Mouse (Mus musculus) kidney, postnatal 4 days (tissue): ENCODE measurements around the gene Rhobtb1.

Experiments
- DNase-seq, 2 experiments: peaks; one replicate each; pipeline ENCODE4 v3.0.0; 2021; ENCODE audit warnings: mixed read lengths in 2 of 2

Rhobtb1 gene

DNA sequence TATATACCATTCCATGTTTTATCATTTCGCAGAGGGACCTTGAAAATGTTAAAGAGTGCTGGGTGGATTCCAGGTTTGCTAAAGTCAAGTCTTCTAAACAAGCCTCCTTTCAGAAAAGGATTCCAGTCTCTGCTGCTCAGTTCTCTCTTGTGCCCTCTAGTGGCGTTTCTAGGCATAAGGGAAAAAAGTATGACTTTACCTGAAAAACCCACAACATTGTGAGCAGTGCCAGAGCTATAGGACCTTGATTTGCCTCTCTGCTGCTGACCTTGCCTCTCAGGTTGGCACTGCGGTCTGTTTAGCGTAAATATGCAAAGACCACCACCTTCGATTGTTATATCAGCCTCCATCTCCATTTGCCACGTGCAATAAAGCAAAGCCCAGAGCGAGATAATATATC is 13.9 kb downstream of the Rhobtb1 start:
- peak in 1 of 2 experiments; percentile 40 for DNase-seq

- DNase-seq, result no peak
These were observed 14.6 kb downstream of the Rhobtb1 start for GRCm38 (mm10) chr10:69165847-69166246.

- DNase-seq, result peak in 1 of 2 experiments; percentile 30
These were observed 15.3 kb downstream of the Rhobtb1 start for GRCm38 (mm10) chr10:69166514-69166913.

DNA sequence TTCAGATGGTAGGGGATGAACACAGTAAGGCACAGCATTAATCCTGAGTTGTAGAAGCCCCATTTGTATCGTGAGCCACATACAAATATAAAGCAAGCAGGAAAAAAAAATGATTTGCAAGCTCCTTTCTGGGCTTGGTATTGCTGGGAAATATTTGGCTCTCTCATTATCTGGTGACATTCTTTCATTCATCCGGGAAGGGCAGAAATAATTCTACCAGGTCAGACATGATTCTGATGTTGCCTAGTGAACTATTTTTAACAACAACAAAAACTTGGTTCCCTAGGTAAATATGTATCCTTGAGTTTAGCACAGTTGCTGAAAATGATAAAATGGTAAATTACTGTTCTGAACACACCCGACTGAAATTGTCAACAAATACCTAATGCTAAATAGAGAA is 21.2 kb downstream of the Rhobtb1 start:
- no peak for DNase-seq

GRCm38 (mm10) chr10:69176116-69176515 is 24.9 kb downstream of the Rhobtb1 start:
- DNase-seq, result no peak

GRCm38 (mm10) chr10:69179341-69179740 is 28.1 kb downstream of the Rhobtb1 start:
- DNase-seq, result no peak

DNA sequence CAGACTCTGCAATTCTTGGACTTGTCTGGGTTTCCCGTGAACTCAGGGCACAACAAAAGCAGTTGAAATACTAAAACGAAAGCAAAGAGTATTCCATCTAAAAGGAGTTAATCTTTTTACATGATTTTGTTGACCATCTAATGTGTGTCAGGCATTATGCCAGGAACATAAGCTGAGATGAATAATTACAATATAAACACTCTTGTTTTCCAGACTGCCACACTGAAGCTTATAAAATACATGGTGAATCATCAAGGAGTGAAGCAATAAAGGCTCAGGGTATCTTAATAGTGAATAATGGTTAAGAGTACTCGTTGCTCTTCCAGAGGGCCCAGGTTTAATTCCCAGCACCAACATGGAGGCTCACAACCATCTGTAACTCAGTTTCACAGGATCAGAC is 29.8 kb downstream of the Rhobtb1 start:
- no peak for DNase-seq

DNA sequence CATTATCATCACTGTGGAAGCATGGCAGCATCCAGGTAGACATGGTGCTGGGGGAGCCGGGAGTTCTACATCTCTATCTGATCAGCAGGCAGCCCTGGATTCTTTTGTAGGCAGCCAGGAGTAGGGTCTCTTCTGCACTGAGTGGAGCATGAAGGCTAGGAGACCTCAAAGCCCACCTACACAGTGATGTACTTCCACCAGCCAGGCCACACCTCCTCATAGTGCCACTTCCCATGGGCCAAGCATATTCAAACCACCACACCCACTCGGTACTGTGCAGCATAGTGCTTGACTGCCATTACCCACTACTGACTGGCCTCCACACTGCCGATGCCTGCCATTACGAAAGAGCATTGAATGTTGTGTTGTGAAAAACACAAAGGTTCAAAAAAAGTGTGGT is 33.7 kb downstream of the Rhobtb1 start:
- DNase-seq, result no peak

DNA sequence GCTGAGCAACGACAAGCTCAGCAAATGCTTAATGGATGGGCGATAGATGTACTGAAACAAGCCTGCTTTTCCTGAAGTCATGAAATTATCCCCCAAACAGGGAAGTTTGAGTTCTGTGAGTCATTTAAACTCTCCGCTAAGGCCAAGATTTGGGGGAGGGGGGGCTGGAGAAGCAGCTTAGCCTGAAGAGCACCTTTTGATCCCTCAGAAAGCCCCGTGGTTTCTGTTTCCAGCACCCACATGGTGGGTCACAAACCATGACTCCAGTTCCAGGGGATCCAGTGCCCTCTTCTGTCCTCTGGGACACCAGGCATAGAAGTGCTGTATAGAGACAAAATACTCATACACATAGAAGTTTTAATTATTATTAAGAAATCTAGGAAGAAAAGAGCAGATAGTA is 34.2 kb downstream of the Rhobtb1 start:
- DNase-seq, result peak; percentile 16 to 43

DNA sequence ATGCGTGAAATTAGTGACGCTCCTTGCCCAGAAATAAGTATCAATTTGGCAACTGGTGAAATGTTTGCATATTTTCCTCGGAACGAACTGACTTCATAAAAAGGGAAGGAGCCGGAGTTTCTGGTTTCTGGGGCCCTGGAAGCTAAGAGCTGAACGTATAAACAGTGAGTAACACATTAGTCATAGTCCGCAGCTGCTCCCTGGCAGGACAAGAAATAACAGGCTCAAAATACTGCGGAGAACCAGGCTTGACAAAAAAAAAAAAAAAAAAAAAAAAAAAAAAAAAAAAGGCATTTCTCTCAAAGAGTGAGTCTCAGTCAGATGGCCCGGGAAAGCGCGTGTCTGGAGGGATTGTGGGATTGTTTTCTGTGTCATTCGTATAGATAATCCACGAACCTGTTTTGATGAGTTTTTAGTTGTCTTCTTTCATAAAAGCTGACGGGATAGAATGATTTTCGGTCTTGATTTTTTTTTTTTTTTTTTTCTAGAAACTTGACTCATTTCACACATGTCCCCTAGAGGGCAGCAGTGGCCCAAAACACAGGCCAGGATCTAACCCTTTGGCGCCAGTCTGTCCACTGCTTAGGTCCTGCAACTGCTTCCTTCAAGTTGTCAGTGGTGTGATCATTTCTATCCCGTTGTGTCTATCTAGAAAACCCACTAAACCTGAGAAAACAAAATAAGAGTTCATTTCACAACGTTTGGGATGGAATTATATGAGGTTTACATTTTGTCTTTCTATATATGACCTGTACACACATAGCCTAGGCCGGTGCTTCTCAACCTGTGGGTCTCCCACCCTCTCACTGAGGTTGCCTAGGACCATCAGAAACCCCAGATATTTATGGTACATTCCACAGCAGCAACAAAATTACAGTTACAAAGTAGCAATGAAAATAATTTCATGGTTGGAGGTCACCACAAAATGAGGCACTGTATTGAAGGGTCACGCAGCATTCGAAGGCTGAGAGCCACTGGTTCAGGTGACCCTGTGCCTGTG is 35.0 kb downstream of the Rhobtb1 start:
- DNase-seq, result peak; percentile 80 to 87

DNA sequence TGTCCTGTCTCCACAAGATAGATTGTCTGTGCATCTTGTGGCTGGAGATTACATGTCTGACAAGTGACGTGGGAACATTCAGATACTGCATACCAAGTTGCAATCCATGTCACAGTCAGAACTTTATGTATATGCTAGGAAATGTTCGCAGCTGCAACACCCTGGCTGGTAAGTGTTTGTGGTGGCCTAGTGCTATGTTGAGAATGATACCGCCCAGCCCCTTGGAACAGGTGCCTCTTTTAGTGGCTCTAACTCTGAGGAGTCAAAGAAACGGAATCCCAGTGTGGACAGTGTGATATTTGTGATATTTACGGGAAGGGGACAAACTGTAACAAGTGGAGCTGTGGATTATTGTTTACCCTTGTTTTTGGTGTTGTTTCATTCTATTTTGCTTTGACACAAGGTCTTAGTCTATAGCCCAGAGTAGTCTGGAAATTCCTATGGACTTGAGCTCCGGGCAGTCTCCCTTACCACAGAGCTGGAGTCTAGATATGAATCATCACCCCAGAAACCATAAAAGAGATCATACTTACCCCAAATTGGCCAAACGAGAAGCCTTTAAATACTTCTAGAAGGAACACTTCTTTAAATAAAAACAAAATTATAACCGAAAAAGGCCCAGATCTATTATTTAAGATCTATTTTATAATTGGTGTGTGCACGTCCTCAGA is 36.7 kb downstream of the Rhobtb1 start:
- no peak for DNase-seq

DNA sequence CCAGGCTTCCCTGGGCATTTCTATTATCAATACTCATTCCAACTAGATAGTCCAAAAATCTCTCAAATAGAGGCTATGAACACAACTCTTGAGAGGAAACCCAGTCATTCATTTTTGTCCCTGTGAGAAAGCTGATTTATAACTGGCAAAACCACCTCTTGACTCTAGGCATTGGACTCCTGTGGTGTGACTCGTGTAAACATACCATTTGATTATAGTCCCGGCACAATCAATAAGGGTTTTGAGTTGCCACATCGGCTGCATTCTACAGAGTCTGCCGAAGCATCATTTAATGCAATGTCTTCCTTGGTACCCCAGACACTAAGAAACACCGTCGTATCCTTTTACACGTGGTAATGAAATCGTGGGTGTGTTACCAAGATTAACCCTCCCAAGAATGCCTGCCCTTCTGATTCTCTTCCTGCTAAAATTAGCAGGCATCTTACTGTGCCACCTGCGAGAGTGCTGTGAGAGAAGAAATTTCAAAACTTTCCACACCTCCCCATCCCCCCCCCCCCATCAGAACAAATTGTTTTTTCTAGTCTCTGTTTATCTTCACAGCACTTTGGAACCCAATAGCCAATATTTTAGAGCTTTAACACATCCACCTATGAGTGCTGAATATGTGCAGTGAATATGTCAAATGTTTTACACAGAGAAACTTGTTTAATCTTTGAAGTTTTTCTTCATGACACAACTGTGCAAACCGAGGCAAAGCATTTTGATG is 39.4 kb downstream of the Rhobtb1 start:
- no peak for DNase-seq

DNA sequence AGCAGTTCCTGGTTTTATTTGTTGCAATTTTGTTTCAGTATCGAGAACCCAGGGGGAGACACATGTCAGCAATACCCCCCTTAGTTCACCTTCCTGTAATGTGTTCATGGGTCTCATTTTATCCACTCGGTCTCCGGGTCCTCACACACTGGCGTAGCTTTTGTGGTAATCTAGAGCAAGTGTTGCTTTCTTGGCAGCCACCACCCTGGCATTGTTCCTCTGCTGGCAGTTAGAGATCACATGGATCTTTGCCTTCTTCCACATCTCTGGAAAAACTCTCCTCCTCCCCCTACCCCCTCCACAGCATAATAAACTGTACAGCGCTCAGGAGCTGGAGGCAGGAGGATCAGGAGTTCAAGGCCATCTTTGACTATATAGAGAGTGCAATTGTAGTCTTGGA is 41.0 kb downstream of the Rhobtb1 start:
- DNase-seq, result no peak

DNA sequence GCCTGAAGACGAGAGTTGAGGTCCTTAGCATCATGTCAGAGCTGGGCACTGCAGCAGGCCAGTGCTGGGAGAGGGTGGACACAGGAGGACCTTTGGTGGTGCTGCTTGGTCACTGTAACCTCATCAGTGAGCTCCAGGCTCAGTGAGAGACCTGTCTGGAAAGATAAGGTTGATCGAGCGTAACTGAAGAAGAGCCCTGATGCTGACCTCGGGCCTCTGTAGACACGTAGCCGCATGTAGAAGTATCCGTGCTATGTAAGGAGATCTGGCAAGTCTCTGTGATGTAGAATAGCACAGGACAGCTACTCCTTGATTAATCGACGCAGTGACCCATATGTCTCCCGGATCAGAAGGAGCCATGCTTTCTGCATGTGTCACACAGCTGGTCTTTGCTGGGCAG is 42.5 kb downstream of the Rhobtb1 start:
- no peak for DNase-seq

DNA sequence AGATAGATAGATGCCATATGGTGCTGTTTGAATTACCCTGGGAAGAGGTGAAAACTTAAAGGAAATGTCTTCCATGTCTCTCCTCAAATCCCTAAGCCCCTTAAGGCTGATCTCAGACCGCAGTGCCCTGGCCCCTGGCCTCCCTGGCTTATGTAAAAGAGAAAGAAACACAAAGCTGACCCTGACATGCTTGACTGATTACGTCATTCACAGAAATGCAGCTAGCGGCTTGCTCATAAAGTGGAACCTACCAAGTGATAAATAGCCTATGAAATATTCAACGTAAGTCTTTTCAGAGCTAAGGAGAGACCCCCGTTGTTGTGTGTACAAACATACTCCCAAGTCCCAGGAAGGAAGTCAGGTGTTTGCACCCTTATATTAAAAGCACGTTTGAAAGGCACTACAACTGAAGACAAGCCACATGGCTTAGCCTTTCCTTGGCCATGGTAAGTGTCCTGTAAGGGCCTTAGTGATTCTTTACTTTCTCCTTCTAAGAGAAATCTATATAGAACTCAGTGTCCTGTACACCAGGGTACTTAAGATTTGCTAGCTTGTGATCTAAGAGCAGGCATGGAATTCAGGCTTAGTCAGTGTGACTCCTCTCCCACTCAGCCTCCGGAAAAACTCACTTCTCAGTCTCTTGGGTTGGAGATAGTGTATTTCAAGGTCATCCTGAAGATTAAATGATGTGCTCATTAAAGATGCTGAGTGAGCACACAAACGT is 53.6 kb downstream of the Rhobtb1 start:
- DNase-seq, result no peak

GRCm38 (mm10) chr10:69206081-69206480 is 54.8 kb downstream of the Rhobtb1 start:
- DNase-seq, result no peak

DNA sequence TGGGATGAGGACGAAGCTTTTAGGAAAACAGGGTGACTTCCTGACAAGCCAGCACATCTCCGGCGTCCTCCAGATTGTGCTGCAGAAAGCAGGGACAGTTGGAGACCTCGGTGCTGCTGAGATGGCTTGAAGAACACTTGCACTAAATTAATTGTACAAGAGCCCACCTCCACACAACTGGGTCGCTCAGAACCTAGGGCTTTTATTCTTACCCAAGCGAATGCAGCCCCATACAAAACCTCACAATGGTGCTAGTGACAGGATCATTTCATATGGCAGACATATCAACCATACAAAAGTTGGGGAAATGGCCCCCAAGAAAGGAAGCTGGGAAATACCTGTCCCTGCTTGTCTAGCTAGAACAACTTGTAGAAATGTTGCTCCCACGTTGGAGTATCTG is 56.2 kb downstream of the Rhobtb1 start:
- no peak for DNase-seq

DNA sequence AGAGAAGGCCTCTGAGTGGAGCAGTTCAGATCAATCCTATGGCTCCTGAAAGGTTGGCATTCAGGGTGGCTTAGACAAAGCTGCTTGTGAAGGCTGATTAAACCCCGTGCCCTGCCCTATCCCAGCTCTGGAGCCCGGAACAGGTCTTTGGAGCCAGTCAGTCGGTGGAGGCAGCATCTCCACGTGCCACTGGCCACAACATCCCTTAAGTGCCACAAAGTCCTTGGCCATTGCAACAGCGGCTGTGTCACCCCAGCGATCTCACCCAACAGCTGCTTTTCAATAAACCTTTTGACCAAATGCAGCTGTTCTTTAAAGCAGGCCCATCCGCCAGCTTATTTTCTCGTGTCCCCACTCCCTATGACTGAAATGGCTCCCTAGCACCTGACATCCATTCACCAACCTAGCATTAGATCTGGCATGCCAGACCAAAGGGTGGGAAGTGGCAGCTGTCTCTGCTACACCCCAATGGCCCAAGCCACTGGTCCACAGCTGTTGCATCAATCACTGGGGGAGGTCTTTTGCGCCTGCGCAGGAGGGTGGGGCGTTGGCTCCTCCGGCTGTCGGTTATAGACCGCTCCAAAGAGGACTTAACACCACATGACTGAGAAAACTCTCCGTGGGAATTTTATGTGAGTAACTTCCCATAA is 56.9 kb downstream of the Rhobtb1 start:
- DNase-seq, result no peak

DNA sequence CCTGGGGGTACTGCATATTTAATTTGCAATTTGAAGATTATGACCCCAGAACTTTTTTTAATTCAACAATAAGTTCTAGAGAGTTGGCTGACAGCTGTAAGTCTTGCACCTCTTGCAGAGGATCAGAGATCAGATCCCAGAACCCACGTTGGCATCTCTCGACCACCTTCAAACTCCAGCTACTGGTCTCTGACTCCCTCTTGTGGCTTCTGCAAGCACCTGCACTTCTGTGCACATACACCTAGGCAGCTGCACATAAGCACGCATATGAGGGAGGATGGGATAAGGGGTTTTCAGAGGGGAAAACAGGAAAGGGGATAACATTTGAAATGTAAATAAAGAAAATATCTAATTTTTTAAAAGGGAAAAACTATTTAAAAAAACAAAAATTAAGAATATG is 57.5 kb downstream of the Rhobtb1 start:
- no peak for DNase-seq

DNA sequence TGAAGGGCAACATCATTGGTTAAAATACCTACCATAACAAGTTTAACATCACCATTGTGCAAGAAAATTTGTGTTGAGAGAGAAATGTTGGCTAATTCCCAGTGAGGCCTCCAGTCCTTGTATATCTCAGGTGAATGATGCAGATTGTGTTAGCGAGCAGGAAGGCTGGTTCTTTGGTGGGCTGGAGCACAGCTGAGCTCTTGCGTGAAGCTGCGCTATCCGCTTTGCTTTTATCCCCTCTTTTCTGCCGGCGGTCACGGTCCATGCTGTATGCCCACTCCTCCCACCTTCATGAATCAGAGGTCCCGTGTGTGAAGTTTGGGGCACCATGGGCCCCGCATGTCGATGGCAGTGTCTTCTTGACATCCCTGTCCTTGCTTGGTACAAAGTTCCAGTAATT is 58.8 kb downstream of the Rhobtb1 start:
- DNase-seq, result no peak

DNA sequence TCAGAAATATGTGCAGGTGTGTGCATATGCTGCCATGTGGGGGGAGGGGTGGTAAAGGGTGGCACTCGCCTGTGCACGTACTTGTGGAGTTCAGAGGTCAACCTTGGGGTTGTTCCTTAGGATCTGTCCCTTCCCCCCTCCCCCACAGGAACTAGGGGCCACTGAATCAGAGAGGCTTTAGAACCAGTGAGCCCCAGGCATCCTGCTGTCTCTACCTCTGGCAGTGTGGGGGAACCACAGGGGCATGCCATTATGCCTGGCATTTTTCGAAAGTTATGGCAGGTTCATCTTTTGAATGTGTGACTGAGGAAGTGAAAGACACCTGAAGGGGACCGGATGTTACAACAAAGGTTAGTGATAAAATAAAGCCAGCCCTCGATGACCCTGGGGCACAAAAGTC is 59.4 kb downstream of the Rhobtb1 start:
- DNase-seq, result no peak

DNA sequence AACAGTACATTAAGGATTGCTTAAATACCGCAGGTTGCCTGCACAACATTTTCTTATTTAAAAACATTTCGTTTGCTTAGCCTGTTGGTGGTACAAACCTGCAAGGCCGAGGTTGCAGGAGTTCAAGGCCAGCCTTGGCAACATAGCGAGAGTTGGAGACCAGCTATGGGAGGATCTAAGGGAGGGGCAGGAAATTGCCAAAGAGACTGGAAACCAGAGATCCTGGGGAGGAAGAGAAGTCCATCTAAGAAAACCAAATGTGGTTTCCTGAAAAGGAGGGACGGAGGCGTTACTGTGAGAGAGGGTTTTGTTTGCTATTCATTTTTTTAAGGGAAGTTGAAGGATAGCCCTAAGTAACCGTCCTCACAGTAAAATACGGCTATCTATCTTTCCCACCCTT is 60.3 kb downstream of the Rhobtb1 start:
- DNase-seq, result peak; percentile 36 to 40
